In genomic region chr16:46063278-46063677, GRCm38 (mm10) we compare ENCODE assay signal across 35 mouse cellular contexts. TPM values are rescaled to one million over a fixed set of nuclear protein-coding genes. Genes with fewer than 3 reads are reported as not detected.
"Had no signal": no experiment of that assay in that cellular context is flagged by ENCODE, and none has a peak within 500 bp of the region (broad histone marks: within the 10 kb centered on the region; RNA-seq: fewer than 3 reads in every experiment).

No protein-coding gene starts in this region.

- H3K27me3 ChIP-seq: embryonic facial prominence, embryonic 12.5 days; embryonic facial prominence, embryonic 13.5 days; embryonic facial prominence, embryonic 15.5 days; forebrain, embryonic 12.5 days; forebrain, embryonic 13.5 days; forebrain, embryonic 15.5 days had no signal

- H3K4me2 ChIP-seq: embryonic facial prominence, embryonic 12.5 days; embryonic facial prominence, embryonic 13.5 days; embryonic facial prominence, embryonic 15.5 days; forebrain, embryonic 12.5 days; forebrain, embryonic 13.5 days; forebrain, embryonic 15.5 days had no signal

- H3K36me3 ChIP-seq: embryonic facial prominence, embryonic 10.5 days; embryonic facial prominence, embryonic 12.5 days; embryonic facial prominence, embryonic 13.5 days; embryonic facial prominence, embryonic 15.5 days; forebrain, embryonic 10.5 days; forebrain, embryonic 12.5 days; forebrain, embryonic 15.5 days had no signal

- H3K4me3 ChIP-seq: embryonic facial prominence, embryonic 10.5 days; embryonic facial prominence, embryonic 12.5 days; embryonic facial prominence, embryonic 13.5 days; embryonic facial prominence, embryonic 15.5 days; erythroblast, embryonic 14.5 days; forebrain, embryonic 10.5 days; forebrain, embryonic 12.5 days; forebrain, embryonic 13.5 days; forebrain, embryonic 15.5 days; gastrocnemius, adult 2 months had no signal

- DNase-seq: cerebellum, adult 2 months; cerebellum, adult 8-10 months; cerebellum, adult 9-10 months; cerebellum, adult 9-11 months; cerebellum, postnatal 10 days; cerebellum, postnatal 14 days; cerebellum, postnatal 25 days; cerebellum, postnatal 36 days; embryo, embryonic 11 days; forebrain, postnatal 0 days; gastrocnemius, adult 2 months; gastrocnemius, postnatal 10 days; gastrocnemius, postnatal 14 days; gastrocnemius, postnatal 25 days; gastrocnemius, postnatal 36 days; heart, adult 11 months; heart, adult 18-20 months had no signal

- ATAC-seq: forebrain, embryonic 13.5 days; forebrain, embryonic 14.5 days; forebrain, embryonic 15.5 days; forebrain, embryonic 16.5 days; forebrain, postnatal 0 days had no signal

- H3K9me3 ChIP-seq: embryonic facial prominence, embryonic 10.5 days; embryonic facial prominence, embryonic 12.5 days; embryonic facial prominence, embryonic 13.5 days; embryonic facial prominence, embryonic 15.5 days; forebrain, embryonic 10.5 days; forebrain, embryonic 12.5 days; forebrain, embryonic 13.5 days; forebrain, embryonic 15.5 days had no signal

- H3K4me1 ChIP-seq: embryonic facial prominence, embryonic 10.5 days; embryonic facial prominence, embryonic 12.5 days; embryonic facial prominence, embryonic 13.5 days; embryonic facial prominence, embryonic 15.5 days; forebrain, embryonic 10.5 days; forebrain, embryonic 12.5 days; forebrain, embryonic 13.5 days; forebrain, embryonic 15.5 days had no signal

- H3K27ac ChIP-seq: embryonic facial prominence, embryonic 10.5 days; embryonic facial prominence, embryonic 12.5 days; embryonic facial prominence, embryonic 13.5 days; embryonic facial prominence, embryonic 15.5 days; forebrain, embryonic 10.5 days; forebrain, embryonic 12.5 days; forebrain, embryonic 13.5 days; forebrain, embryonic 15.5 days; gastrocnemius, adult 2 months had no signal

- H3K9ac ChIP-seq: embryonic facial prominence, embryonic 12.5 days; embryonic facial prominence, embryonic 13.5 days; embryonic facial prominence, embryonic 15.5 days; forebrain, embryonic 12.5 days; forebrain, embryonic 13.5 days; forebrain, embryonic 15.5 days; forebrain, postnatal 0 days had no signal

RNA-seq across cellular contexts. Expression of gene Cd96, which starts 56.8 kb away (rescaled TPM):
- total RNA-seq: gastrocnemius, adult 18-20 months; gastrocnemius, adult 2 months; gastrocnemius, adult 8-10 months; gastrocnemius, postnatal 10 days; gastrocnemius, postnatal 25 days; gastrocnemius, postnatal 36 days; gastrocnemius, postnatal 4 days had no signal
- polyA plus RNA-seq: cortical plate, adult 2 months; embryonic facial prominence, embryonic 11.5 days; embryonic facial prominence, embryonic 12.5 days; embryonic facial prominence, embryonic 13.5 days; erythroblast, embryonic 14.5 days; forebrain, embryonic 10.5 days; forebrain, embryonic 11.5 days; forebrain, embryonic 12.5 days; forebrain, embryonic 13.5 days; forebrain, embryonic 15.5 days; forebrain, embryonic 16.5 days; forebrain, postnatal 0 days; frontal cortex, adult 2 months had no signal
